Mouse (Mus musculus) adrenal gland (tissue): ENCODE measurements around the gene Slu7.

Experiments
- intact Hi-C: fragments of 180-260 bp; cut with DNase I; formaldehyde crosslinking; loops from one replicate; pipeline ENCODE4 v1.15.1; 2025

Slu7 gene

GRCm38 (mm10) chr11:43417201-43417600 is 16.3 kb upstream of the Slu7 start:
- intact Hi-C loops = no loop called here

DNA sequence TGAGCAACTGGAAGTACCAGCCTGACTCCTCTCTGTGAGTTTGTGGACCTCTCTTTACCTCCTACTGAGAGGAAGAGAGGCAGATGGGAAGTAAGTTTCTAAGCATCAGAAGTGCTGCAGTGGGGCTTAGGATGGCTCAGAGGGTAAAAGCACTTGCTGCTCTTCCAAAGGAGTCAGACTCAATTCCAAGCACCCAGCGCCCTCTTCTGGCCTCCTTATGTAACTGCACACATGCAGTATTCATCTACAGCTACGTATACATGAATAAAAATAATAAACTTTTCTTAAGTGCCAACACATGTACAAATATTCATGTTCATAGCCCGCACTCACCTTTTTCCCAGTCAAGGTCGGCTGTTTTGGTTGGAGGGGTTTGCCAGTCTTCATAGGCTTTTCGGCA is 9.2 kb upstream of the Slu7 start:
- intact Hi-C loops = no loop called here

DNA sequence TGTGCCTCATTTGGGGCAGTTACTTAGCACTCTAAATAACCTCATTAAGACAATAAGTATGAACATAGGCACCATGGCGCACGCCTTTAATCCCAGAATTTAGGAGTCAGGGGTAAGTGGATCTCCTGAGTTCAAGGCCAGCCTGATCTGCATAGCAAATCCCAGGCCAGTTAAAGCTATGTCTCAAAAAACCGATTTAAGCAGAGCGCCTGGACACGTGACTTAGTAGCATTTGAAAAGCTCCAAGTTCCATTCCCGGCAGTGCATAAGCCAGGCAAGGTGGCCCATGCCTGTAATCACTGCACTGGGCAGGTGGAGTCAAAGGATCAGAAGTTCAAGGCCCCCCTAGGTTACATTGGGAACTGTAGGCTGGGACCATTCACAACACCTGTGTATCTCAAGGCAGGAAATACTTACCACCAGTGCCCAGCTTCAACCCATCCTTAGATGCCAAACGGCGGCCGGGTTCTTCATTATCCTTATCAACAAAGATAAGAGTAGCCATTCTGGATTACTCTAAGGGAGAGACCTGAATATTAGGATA is 8.3 kb upstream of the Slu7 start:
- intact Hi-C loops = no loop called here

DNA sequence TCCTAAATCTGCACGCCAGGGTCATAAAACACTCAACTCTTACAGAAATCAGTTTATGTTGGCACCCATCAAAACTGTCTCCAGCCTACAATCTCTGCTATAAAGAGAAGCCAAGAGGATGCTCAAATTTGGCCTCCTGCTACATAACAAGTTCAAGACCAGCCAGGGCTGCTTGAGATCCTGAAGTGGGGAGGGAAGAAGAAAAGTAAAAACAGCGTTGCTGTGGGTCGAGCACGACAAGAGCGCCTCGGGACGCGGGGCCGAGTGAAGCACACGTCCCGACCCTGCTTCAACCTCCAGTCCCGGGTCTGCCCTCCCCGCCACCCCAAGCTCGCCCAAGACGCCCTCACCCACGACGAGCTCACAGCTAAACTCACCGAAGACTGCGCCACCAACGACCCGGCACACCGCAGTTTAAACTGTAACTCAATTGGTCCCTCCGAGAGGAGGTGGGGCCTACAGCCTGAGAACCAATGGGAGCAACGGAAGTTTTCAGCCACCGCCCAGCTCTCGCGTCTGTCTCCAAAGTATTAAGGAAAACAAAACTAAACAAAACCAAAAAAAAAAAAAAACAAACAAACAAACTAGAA is 7.6 kb upstream of the Slu7 start, which contains the start of gene Pttg1:
TSS of gene Pttg1 (minus strand) at position 428 of the 590 bp plus-strand sequence.
- intact Hi-C loops = no loop called here

- intact Hi-C loops = no loop called here
These were observed 7.1 kb upstream of the Slu7 start for GRCm38 (mm10) chr11:43426414-43426884.

GRCm38 (mm10) chr11:43434024-43434407 is 472 bp downstream of the Slu7 start:
- intact Hi-C loops = no loop called here

DNA sequence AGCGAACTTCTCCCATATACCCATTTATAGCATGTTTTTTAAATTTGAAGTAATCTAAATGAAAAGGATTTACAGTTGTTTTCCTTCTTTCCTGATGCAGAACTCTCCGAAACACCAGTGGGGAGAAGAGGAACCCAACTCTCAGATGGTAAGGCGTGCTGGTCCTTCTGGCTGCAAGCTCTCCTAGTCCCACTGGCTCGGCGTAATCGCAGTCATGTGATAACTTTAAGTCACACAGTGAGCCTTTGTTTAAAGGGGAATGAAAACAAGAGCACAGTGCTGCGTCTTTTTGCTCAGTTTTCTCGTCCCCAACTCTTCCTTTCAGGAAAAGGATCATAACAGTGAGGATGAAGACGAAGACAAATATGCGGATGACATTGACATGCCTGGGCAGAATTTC is 7.6 kb downstream of the Slu7 start:
- intact Hi-C loops = no loop called here

DNA sequence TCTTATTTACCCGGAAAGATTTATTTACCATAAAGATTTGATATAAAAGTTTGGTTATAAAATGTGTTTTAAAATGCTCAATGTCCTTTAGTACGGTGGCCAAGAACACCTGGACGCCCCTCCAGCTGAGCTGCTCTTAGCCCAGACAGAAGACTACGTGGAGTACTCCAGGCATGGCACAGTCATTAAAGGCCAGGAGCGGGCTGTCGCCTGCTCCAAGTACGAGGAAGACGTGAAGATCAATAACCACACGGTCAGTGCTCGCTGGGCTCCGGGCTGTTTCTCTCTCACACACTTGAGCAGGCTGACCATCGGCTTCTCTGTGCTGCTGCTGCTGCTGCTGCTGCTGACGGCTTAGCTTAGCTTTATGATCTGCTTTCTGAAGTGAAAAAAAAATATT is 9.6 kb downstream of the Slu7 start:
- intact Hi-C loops = no loop called here

GRCm38 (mm10) chr11:43449916-43450315 is 16.4 kb downstream of the Slu7 start:
- intact Hi-C loops = no loop called here

- intact Hi-C loops = no loop called here
These were observed 17.8 kb downstream of the Slu7 start for GRCm38 (mm10) chr11:43451322-43451721.

DNA sequence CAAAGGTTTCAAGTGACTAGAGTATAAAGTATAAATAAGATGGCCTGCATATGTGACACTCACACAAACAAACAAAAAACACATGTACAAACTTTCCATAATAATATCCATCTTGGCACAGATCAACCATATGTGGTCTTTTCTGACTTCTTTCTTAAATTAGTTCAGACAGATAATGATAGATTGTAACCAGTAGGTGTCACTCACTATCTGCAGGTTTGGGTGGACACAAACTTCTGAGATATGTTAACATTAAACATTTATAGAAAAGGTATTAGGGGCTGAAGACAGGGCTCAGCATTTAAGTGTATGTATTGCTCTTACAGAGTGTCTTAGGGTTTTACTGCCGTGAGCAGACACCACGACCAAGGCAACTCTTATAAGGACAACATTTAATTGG is 18.7 kb downstream of the Slu7 start:
- intact Hi-C loops = no loop called here

GRCm38 (mm10) chr11:43463204-43463603 is 29.7 kb downstream of the Slu7 start:
- intact Hi-C loops = no loop called here

- intact Hi-C loops = no loop called here
These were observed 36.6 kb downstream of the Slu7 start for GRCm38 (mm10) chr11:43470118-43470517.

DNA sequence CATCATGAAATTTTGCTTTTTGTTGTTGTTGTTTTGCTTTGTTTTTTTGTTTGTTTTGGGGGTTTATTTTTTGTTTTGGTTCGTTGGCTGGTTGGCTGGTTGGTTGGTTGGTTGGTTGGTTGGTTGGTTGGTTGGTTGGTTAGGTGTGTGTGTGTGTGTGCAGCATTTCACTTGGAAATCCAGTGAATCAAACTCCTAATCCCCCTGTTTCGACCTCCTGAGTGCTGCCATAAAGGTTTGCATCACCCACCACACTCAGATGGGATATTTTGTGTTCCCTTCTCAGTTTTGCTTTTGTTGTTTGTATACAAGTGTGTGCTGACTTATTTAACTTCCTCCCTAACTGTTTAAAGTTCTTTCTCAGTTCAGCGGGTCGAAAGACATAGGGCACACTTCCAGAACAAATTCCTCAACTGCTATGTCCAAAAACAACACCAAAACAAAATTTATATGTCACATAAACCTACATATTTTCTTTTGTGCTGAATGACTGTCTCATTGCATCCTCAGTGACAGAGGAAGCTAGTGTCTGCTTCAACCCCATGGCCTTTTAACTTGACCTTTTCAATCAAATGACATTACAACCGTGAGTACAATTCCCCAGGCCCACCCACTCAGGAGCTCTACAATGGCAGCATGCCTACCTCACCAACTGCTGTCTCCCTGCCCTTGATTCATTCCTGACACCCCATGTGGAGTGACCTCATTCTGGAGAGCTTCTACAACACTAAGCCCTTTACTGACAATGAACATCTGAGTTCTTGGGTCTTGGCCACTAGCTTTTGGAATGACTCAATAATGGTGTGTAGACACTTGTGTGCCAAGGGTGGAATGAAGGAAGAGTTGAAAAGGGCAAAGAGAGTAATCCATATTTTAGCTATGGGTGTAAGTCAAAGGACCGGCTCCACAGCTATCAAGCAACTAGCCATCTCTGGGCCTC is 37.6 kb downstream of the Slu7 start:
- intact Hi-C loops = no loop called here

GRCm38 (mm10) chr11:43473115-43473514 is 39.6 kb downstream of the Slu7 start:
- intact Hi-C loops = no loop called here

GRCm38 (mm10) chr11:43473635-43474224 is 40.2 kb downstream of the Slu7 start:
- intact Hi-C loops = no loop called here

DNA sequence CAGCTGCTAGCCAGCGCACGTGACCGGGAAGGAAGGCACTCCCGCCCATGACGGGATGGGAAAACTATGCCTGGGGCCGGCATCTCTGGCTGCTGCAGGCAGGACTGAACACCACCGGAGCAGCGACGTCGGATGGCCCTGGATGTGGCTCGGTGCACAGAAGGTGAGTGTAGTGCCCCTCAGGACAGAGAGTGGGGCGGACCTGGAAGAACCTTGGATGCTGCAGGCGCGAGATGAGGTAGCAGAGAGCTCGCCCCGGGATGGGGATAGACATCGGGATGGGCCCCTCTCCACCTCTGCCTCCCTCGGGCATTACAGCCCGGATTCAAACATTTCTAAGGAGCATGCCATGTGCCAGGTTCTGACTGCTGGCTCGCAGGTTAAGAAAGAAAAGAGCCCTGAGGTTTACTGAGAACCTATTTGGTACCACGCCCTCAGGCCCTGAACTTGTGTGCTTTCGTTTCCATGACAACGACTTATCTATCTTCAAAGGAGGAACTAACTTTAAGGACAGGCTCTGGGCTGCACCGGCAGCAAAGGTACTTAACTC is 40.8 kb downstream of the Slu7 start, which contains the start of gene C1qtnf2:
TSS of gene C1qtnf2 (plus strand) at position 52 of the 550 bp plus-strand sequence.
- intact Hi-C loops = no loop called here

- intact Hi-C loops = no loop called here
These were observed 45.8 kb downstream of the Slu7 start for GRCm38 (mm10) chr11:43479376-43479775.

- intact Hi-C loops = no loop called here
These were observed 47.0 kb downstream of the Slu7 start for GRCm38 (mm10) chr11:43480561-43480960.

- intact Hi-C loops = no loop called here
These were observed 48.4 kb downstream of the Slu7 start for GRCm38 (mm10) chr11:43481672-43482522.
